Mouse (Mus musculus): Measurements from ENCODE around the gene Six2. TPM values are rescaled to one million over a fixed set of nuclear protein-coding genes. Genes with fewer than 3 reads are reported as not detected.

The Six2 gene
- polyA plus RNA-seq (2014; fragmentation: Nextera tagmentation; extraction: Ambion mirVana) = 42.5 and 55.0 TPM in 2 replicates

GRCm38 (mm10) chr17:85688236-85688910 lies at the start of gene Six2:
TSS of gene Six2 (minus strand) at chr17:85688274.
- H3K4me3 ChIP-seq (ENCODE audit: low read depth, low read length) = peak within 1 kb of the TSS; percentile 77
- peaks cover 13% of the 10 kb centered on the region for H3K27me3 ChIP-seq (ENCODE audit: control insufficient read depth, insufficient read depth, low read length)
- peak within 1 kb of the TSS; percentile 94 for H3K9ac ChIP-seq (replicated peaks; ENCODE audit: low read length)
- peak within 1 kb of the TSS; percentile 83 for H3K27ac ChIP-seq (replicated peaks; ENCODE audit: low read depth, low read length)
- peaks cover 6% of the 10 kb centered on the region; the same call in 1 of the 2 replicates for H3K4me1 ChIP-seq (ENCODE audit: control insufficient read depth, insufficient read depth, low read length)
- no peaks in the 10 kb centered on the region for H3K36me3 ChIP-seq (replicated peaks; ENCODE audit: control insufficient read depth, insufficient read depth, low read depth, low read length)
- under 1% methylated on average over 55 of the region's 55 CpGs for WGBS
- ATAC-seq (replicated peaks; ENCODE audit: insufficient number of reproducible peaks, low FRiP score, low TSS enrichment, low read depth) (peak; percentile 97), DNase-seq (ENCODE audit: low spot score) (peak; percentile 97)
- H3K4me2 ChIP-seq (ENCODE audit: low read depth, low read length) = peak within 1 kb of the TSS; percentile 61
- H3K9me3 ChIP-seq (replicated peaks; ENCODE audit: control insufficient read depth, low read length) = no peaks in the 10 kb centered on the region

GRCm38 (mm10) chr17:85737090-85737780 lies 49.2 kb upstream of the Six2 start:
- H3K27me3 ChIP-seq (ENCODE audit: control insufficient read depth, insufficient read depth, low read length) = no peaks in the 10 kb centered on the region
- no peak overlapping the region for H3K4me2 ChIP-seq (ENCODE audit: low read depth, low read length)
- H3K9me3 ChIP-seq (replicated peaks; ENCODE audit: control insufficient read depth, low read length) = no peaks in the 10 kb centered on the region
- ATAC-seq (replicated peaks; ENCODE audit: insufficient number of reproducible peaks, low FRiP score, low TSS enrichment, low read depth) = peak; percentile 81
- peaks cover 3% of the 10 kb centered on the region; the same call in 1 of the 2 replicates for H3K4me1 ChIP-seq (ENCODE audit: control insufficient read depth, insufficient read depth, low read length)
- 18% methylated on average over 15 of the region's 19 CpGs for WGBS
- H3K4me3 ChIP-seq (ENCODE audit: low read depth, low read length) = no peak overlapping the region
- no peak overlapping the region for H3K9ac ChIP-seq (replicated peaks; ENCODE audit: low read length)
- DNase-seq (ENCODE audit: low spot score) = peak; percentile 91
- H3K27ac ChIP-seq (replicated peaks; ENCODE audit: low read depth, low read length) = peak overlapping the region; percentile 36; the same call in 1 of the 2 replicates
- no peaks in the 10 kb centered on the region for H3K36me3 ChIP-seq (replicated peaks; ENCODE audit: control insufficient read depth, insufficient read depth, low read depth, low read length)

- DNase-seq (ENCODE audit: low spot score) = no peak
- ATAC-seq (replicated peaks; ENCODE audit: insufficient number of reproducible peaks, low FRiP score, low TSS enrichment, low read depth) = no peak
- 89% methylated on average over 5 of the region's 5 CpGs for WGBS
- H3K36me3 ChIP-seq (replicated peaks; ENCODE audit: control insufficient read depth, insufficient read depth, low read depth, low read length) = no peaks in the 10 kb centered on the region
- H3K4me3 ChIP-seq (ENCODE audit: low read depth, low read length) = no peak overlapping the region
- H3K27ac ChIP-seq (replicated peaks; ENCODE audit: low read depth, low read length) = no peak overlapping the region
- H3K4me2 ChIP-seq (ENCODE audit: low read depth, low read length) = no peak overlapping the region
- no peaks in the 10 kb centered on the region for H3K27me3 ChIP-seq (ENCODE audit: control insufficient read depth, insufficient read depth, low read length)
- no peak overlapping the region for H3K9ac ChIP-seq (replicated peaks; ENCODE audit: low read length)
- no peaks in the 10 kb centered on the region for H3K4me1 ChIP-seq (ENCODE audit: control insufficient read depth, insufficient read depth, low read length)
- H3K9me3 ChIP-seq (replicated peaks; ENCODE audit: control insufficient read depth, low read length) = no peaks in the 10 kb centered on the region
Observed at GRCm38 (mm10) chr17:85731329-85731728, 43.3 kb upstream of the Six2 start.

- Histone ChIP-seq H3K4me1 (ENCODE audit: control insufficient read depth, insufficient read depth, low read length) (no peaks in the 10 kb centered on the region), H3K27ac (replicated peaks; ENCODE audit: low read depth, low read length) (no peak overlapping the region), H3K4me2 (ENCODE audit: low read depth, low read length) (no peak overlapping the region), H3K9me3 (replicated peaks; ENCODE audit: control insufficient read depth, low read length) (no peaks in the 10 kb centered on the region), H3K4me3 (ENCODE audit: low read depth, low read length) (no peak overlapping the region), H3K36me3 (replicated peaks; ENCODE audit: control insufficient read depth, insufficient read depth, low read depth, low read length) (no peaks in the 10 kb centered on the region), H3K27me3 (ENCODE audit: control insufficient read depth, insufficient read depth, low read length) (no peaks in the 10 kb centered on the region), H3K9ac (replicated peaks; ENCODE audit: low read length) (no peak overlapping the region)
- DNase-seq (ENCODE audit: low spot score) (no peak), ATAC-seq (replicated peaks; ENCODE audit: insufficient number of reproducible peaks, low FRiP score, low TSS enrichment, low read depth) (no peak)
- WGBS = 84% methylated on average over 12 of the region's 12 CpGs
Observed at GRCm38 (mm10) chr17:85730231-85731015, 42.3 kb upstream of the Six2 start.

- no peak overlapping the region for H3K27ac ChIP-seq (replicated peaks; ENCODE audit: low read depth, low read length)
- H3K27me3 ChIP-seq (ENCODE audit: control insufficient read depth, insufficient read depth, low read length) = no peaks in the 10 kb centered on the region
- ATAC-seq (replicated peaks; ENCODE audit: insufficient number of reproducible peaks, low FRiP score, low TSS enrichment, low read depth) (no peak), DNase-seq (ENCODE audit: low spot score) (no peak)
- H3K36me3 ChIP-seq (replicated peaks; ENCODE audit: control insufficient read depth, insufficient read depth, low read depth, low read length) = no peaks in the 10 kb centered on the region
- WGBS = 92% methylated on average over 5 of the region's 5 CpGs
- no peaks in the 10 kb centered on the region for H3K4me1 ChIP-seq (ENCODE audit: control insufficient read depth, insufficient read depth, low read length)
- no peak overlapping the region for H3K9ac ChIP-seq (replicated peaks; ENCODE audit: low read length)
- H3K4me2 ChIP-seq (ENCODE audit: low read depth, low read length) = no peak overlapping the region
- H3K9me3 ChIP-seq (replicated peaks; ENCODE audit: control insufficient read depth, low read length) = no peaks in the 10 kb centered on the region
- H3K4me3 ChIP-seq (ENCODE audit: low read depth, low read length) = no peak overlapping the region
Observed at GRCm38 (mm10) chr17:85728071-85728718, 40.1 kb upstream of the Six2 start.

GRCm38 (mm10) chr17:85725988-85726387 lies 37.9 kb upstream of the Six2 start:
- no peak for ATAC-seq (replicated peaks; ENCODE audit: insufficient number of reproducible peaks, low FRiP score, low TSS enrichment, low read depth)
- Histone ChIP-seq H3K9ac (replicated peaks; ENCODE audit: low read length) (no peak overlapping the region), H3K4me1 (ENCODE audit: control insufficient read depth, insufficient read depth, low read length) (no peaks in the 10 kb centered on the region), H3K27me3 (ENCODE audit: control insufficient read depth, insufficient read depth, low read length) (no peaks in the 10 kb centered on the region), H3K9me3 (replicated peaks; ENCODE audit: control insufficient read depth, low read length) (no peaks in the 10 kb centered on the region), H3K4me2 (ENCODE audit: low read depth, low read length) (no peak overlapping the region), H3K27ac (replicated peaks; ENCODE audit: low read depth, low read length) (no peak overlapping the region), H3K36me3 (replicated peaks; ENCODE audit: control insufficient read depth, insufficient read depth, low read depth, low read length) (no peaks in the 10 kb centered on the region), H3K4me3 (ENCODE audit: low read depth, low read length) (no peak overlapping the region)
- 90% methylated on average over 9 of the region's 9 CpGs for WGBS
- DNase-seq (ENCODE audit: low spot score) = no peak

GRCm38 (mm10) chr17:85723166-85723565 lies 35.1 kb upstream of the Six2 start:
- H3K9ac ChIP-seq (replicated peaks; ENCODE audit: low read length) = no peak overlapping the region
- 84% methylated on average over 5 of the region's 5 CpGs for WGBS
- no peak overlapping the region for H3K4me2 ChIP-seq (ENCODE audit: low read depth, low read length)
- ATAC-seq (replicated peaks; ENCODE audit: insufficient number of reproducible peaks, low FRiP score, low TSS enrichment, low read depth) (no peak), DNase-seq (ENCODE audit: low spot score) (no peak)
- no peaks in the 10 kb centered on the region for H3K9me3 ChIP-seq (replicated peaks; ENCODE audit: control insufficient read depth, low read length)
- no peak overlapping the region for H3K4me3 ChIP-seq (ENCODE audit: low read depth, low read length)
- H3K4me1 ChIP-seq (ENCODE audit: control insufficient read depth, insufficient read depth, low read length) = no peaks in the 10 kb centered on the region
- no peaks in the 10 kb centered on the region; the same call in 1 of the 2 replicates for H3K27me3 ChIP-seq (ENCODE audit: control insufficient read depth, insufficient read depth, low read length)
- no peak overlapping the region for H3K27ac ChIP-seq (replicated peaks; ENCODE audit: low read depth, low read length)
- no peaks in the 10 kb centered on the region for H3K36me3 ChIP-seq (replicated peaks; ENCODE audit: control insufficient read depth, insufficient read depth, low read depth, low read length)

Measured in embryonic facial prominence, embryonic 11.5 days (tissue).